Mouse (Mus musculus): ENCODE data around the gene Dcp1a.

DNA sequence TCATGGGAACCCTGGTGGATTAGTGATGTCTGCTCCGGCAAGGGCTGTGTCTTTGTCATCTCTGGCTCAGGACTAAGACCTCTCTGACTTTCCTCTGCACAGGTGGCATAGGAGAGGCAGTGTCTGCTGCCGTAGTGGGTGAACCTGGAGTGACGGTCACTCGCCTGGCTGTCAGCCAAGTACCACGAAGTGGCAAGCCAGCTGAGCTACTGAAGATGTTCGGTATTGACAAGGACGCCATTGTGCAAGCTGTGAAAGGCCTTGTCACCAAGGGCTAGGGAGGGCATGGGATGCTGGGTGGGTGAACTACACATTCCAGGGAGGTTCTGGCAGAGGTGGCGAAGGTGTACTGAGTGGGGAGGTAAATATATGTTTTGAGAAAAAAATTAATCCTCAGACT lies 93.9 kb downstream of the Dcp1a start:
- TF ChIP-seq CTCF (IDR thresholded peaks at IDR 0.05; ENCODE audit: low read depth) = no peak
- TF ChIP-seq EP300 (optimal IDR thresholded peaks at IDR 0.05) = no peak
